Mouse (Mus musculus): ENCODE data around the gene Oprd1. TPM values are rescaled to one million over a fixed set of nuclear protein-coding genes. Genes with fewer than 3 reads are reported as not detected.

The Oprd1 gene
- total RNA-seq, 2 experiments from 2014 or later, result 11.9 to 12.4 TPM

GRCm38 (mm10) chr4:132145092-132145491 lies 806 bp upstream of the Oprd1 start:
- no peak for DNase-seq (ENCODE audit: low spot score in 2 of 2)
- intact Hi-C loops (cut with DNase I), result no loop called here

GRCm38 (mm10) chr4:132138640-132139039 lies 5.6 kb downstream of the Oprd1 start:
- intact Hi-C loops (cut with DNase I), result no loop called here
- no peak for DNase-seq (ENCODE audit: low spot score in 2 of 2)

- intact Hi-C loops (cut with DNase I), result no loop called here
- no peak for DNase-seq (ENCODE audit: low spot score in 2 of 2)
Measured at GRCm38 (mm10) chr4:132137013-132137412, 7.3 kb downstream of the Oprd1 start.

GRCm38 (mm10) chr4:132133920-132134319 lies 10.4 kb downstream of the Oprd1 start:
- DNase-seq (ENCODE audit: low spot score in 2 of 2), result no peak
- intact Hi-C loops (cut with DNase I), result no loop called here

- DNase-seq (ENCODE audit: low spot score in 2 of 2), result no peak
- intact Hi-C loops (cut with DNase I), result no loop called here
Measured at GRCm38 (mm10) chr4:132133381-132133780, 10.9 kb downstream of the Oprd1 start.

- DNase-seq (ENCODE audit: low spot score in 2 of 2), result no peak
- intact Hi-C loops (cut with DNase I), result no loop called here
Measured at GRCm38 (mm10) chr4:132132297-132132696, 12.0 kb downstream of the Oprd1 start.

- intact Hi-C loops (cut with DNase I), result no loop called here
Measured at GRCm38 (mm10) chr4:132131790-132132189, 12.5 kb downstream of the Oprd1 start.

GRCm38 (mm10) chr4:132131116-132131515 lies 13.2 kb downstream of the Oprd1 start:
- no peak for DNase-seq (ENCODE audit: low spot score in 2 of 2)
- intact Hi-C loops (cut with DNase I), result no loop called here

More at GRCm38 (mm10) chr4:132131790-132132189, 12.5 kb downstream of the Oprd1 start:
- no peak for DNase-seq (ENCODE audit: low spot score in 2 of 2)

- intact Hi-C loops (cut with DNase I), result no loop called here
- DNase-seq (ENCODE audit: low spot score in 2 of 2), result no peak
Measured at GRCm38 (mm10) chr4:132130645-132131044, 13.6 kb downstream of the Oprd1 start.

- intact Hi-C loops (cut with DNase I), result no loop called here
- DNase-seq (ENCODE audit: low spot score in 2 of 2), result no peak
Measured at GRCm38 (mm10) chr4:132130134-132130533, 14.2 kb downstream of the Oprd1 start.

- intact Hi-C loops (cut with DNase I), result no loop called here
- peak; percentile 32 to 60 for DNase-seq (ENCODE audit: low spot score in 2 of 2)
Measured at GRCm38 (mm10) chr4:132128997-132129636, 15.2 kb downstream of the Oprd1 start.

GRCm38 (mm10) chr4:132127091-132127490 lies 17.2 kb downstream of the Oprd1 start:
- intact Hi-C loops (cut with DNase I), result no loop called here
- DNase-seq (ENCODE audit: low spot score in 2 of 2), result no peak

GRCm38 (mm10) chr4:132123166-132123565 lies 21.1 kb downstream of the Oprd1 start:
- no peak for DNase-seq (ENCODE audit: low spot score in 2 of 2)
- intact Hi-C loops (cut with DNase I), result no loop called here

GRCm38 (mm10) chr4:132121674-132122073 lies 22.6 kb downstream of the Oprd1 start:
- intact Hi-C loops (cut with DNase I), result no loop called here
- DNase-seq (ENCODE audit: low spot score in 2 of 2), result no peak

- intact Hi-C loops (cut with DNase I), result no loop called here
- peak; percentile 28 to 29 for DNase-seq (ENCODE audit: low spot score in 2 of 2)
Measured at GRCm38 (mm10) chr4:132119566-132119965, 24.7 kb downstream of the Oprd1 start.

GRCm38 (mm10) chr4:132116315-132116714 lies 28.0 kb downstream of the Oprd1 start:
- DNase-seq (ENCODE audit: low spot score in 2 of 2), result no peak
- intact Hi-C loops (cut with DNase I), result no loop called here

- no peak for DNase-seq (ENCODE audit: low spot score in 2 of 2)
- intact Hi-C loops (cut with DNase I), result no loop called here
Measured at GRCm38 (mm10) chr4:132113411-132114095, 30.7 kb downstream of the Oprd1 start.

GRCm38 (mm10) chr4:132111227-132111626 lies 33.1 kb downstream of the Oprd1 start:
- intact Hi-C loops (cut with DNase I), result no loop called here
- no peak for DNase-seq (ENCODE audit: low spot score in 2 of 2)

- intact Hi-C loops (cut with DNase I), result loop anchor here (5.0 kb wide), 1 partner anchor 49 kb away; no protein-coding TSS in a partner anchor
- no peak for DNase-seq (ENCODE audit: low spot score in 2 of 2)
Measured at GRCm38 (mm10) chr4:132108221-132108620, 36.1 kb downstream of the Oprd1 start.

- intact Hi-C loops (cut with DNase I), result no loop called here
- no peak for DNase-seq (ENCODE audit: low spot score in 2 of 2)
Measured at GRCm38 (mm10) chr4:132101152-132101551, 43.1 kb downstream of the Oprd1 start.

GRCm38 (mm10) chr4:132099548-132099947 lies 44.7 kb downstream of the Oprd1 start:
- no peak for DNase-seq (ENCODE audit: low spot score in 2 of 2)
- intact Hi-C loops (cut with DNase I), result no loop called here

Data from left cerebral cortex, postnatal 14 days (tissue).